Mouse (Mus musculus): ENCODE measurements around the gene Olfr1377. TPM values are rescaled to one million over a fixed set of nuclear protein-coding genes. Genes with fewer than 3 reads are reported as not detected.

Olfr1377 gene
- polyA plus RNA-seq (2015; fragmentation: Nextera tagmentation; extraction: Ambion mirVana), result not detected in 2 replicates

- no peak within 1 kb of the TSS for H3K4me2 ChIP-seq (replicated peaks; ENCODE audit: low read depth, low read length)
- H3K36me3 ChIP-seq (ENCODE audit: insufficient read depth, low read length), result no peaks in the 10 kb centered on the region
- no peaks in the 10 kb centered on the region for H3K9me3 ChIP-seq (ENCODE audit: low read length)
- no peaks in the 10 kb centered on the region for H3K27me3 ChIP-seq (replicated peaks; ENCODE audit: insufficient read depth, low read length)
- H3K4me3 ChIP-seq (ENCODE audit: low read depth, low read length), result no peak within 1 kb of the TSS
- H3K9ac ChIP-seq (replicated peaks; ENCODE audit: low read depth), result no peak within 1 kb of the TSS
- TF ChIP-seq CTCF (IDR thresholded peaks at IDR 0.05) (no peak), EP300 (IDR thresholded peaks at IDR 0.05) (no peak)
- no peak for DNase-seq (ENCODE audit: low spot score)
- H3K4me1 ChIP-seq (ENCODE audit: insufficient read depth, low read depth, low read length), result no peaks in the 10 kb centered on the region
- no peak for ATAC-seq
- 51% methylated on average over 5 of the region's 5 CpGs for WGBS
- no peak within 1 kb of the TSS for H3K27ac ChIP-seq (ENCODE audit: low read length)
These were observed at the start of gene Olfr1377 for GRCm38 (mm10) chr11:50981667-50982066. Olfr1377 (plus strand) TSS chr11:50981967.

- no peaks in the 10 kb centered on the region for H3K4me1 ChIP-seq (ENCODE audit: insufficient read depth, low read depth, low read length)
- H3K27ac ChIP-seq (ENCODE audit: low read length), result no peak overlapping the region
- no peak overlapping the region for H3K4me2 ChIP-seq (replicated peaks; ENCODE audit: low read depth, low read length)
- no peak for TF ChIP-seq CTCF (IDR thresholded peaks at IDR 0.05)
- TF ChIP-seq EP300 (IDR thresholded peaks at IDR 0.05), result no peak
- WGBS, result 78% methylated on average over 1 of the region's 1 CpGs
- DNase-seq (ENCODE audit: low spot score) (no peak), ATAC-seq (no peak)
- no peak overlapping the region for H3K4me3 ChIP-seq (ENCODE audit: low read depth, low read length)
- H3K9ac ChIP-seq (replicated peaks; ENCODE audit: low read depth), result no peak overlapping the region
- no peaks in the 10 kb centered on the region for H3K36me3 ChIP-seq (ENCODE audit: insufficient read depth, low read length)
- H3K27me3 ChIP-seq (replicated peaks; ENCODE audit: insufficient read depth, low read length), result no peaks in the 10 kb centered on the region
- H3K9me3 ChIP-seq (ENCODE audit: low read length), result no peaks in the 10 kb centered on the region
These were observed 49.7 kb upstream of the Olfr1377 start for GRCm38 (mm10) chr11:50932040-50932439.

- H3K9me3 ChIP-seq (ENCODE audit: low read length), result no peaks in the 10 kb centered on the region
- H3K4me3 ChIP-seq (ENCODE audit: low read depth, low read length), result no peak overlapping the region
- no peak overlapping the region for H3K4me2 ChIP-seq (replicated peaks; ENCODE audit: low read depth, low read length)
- no peak overlapping the region for H3K27ac ChIP-seq (ENCODE audit: low read length)
- ATAC-seq (no peak), DNase-seq (ENCODE audit: low spot score) (no peak)
- no peak overlapping the region for H3K9ac ChIP-seq (replicated peaks; ENCODE audit: low read depth)
- WGBS, result 65% methylated on average over 8 of the region's 8 CpGs
- no peaks in the 10 kb centered on the region for H3K4me1 ChIP-seq (ENCODE audit: insufficient read depth, low read depth, low read length)
- no peaks in the 10 kb centered on the region for H3K36me3 ChIP-seq (ENCODE audit: insufficient read depth, low read length)
- no peaks in the 10 kb centered on the region for H3K27me3 ChIP-seq (replicated peaks; ENCODE audit: insufficient read depth, low read length)
- no peak for TF ChIP-seq CTCF (IDR thresholded peaks at IDR 0.05)
- TF ChIP-seq EP300 (IDR thresholded peaks at IDR 0.05), result no peak
These were observed 43.3 kb upstream of the Olfr1377 start for GRCm38 (mm10) chr11:50938435-50938834.

- H3K4me2 ChIP-seq (replicated peaks; ENCODE audit: low read depth, low read length), result no peak overlapping the region
- no peaks in the 10 kb centered on the region for H3K27me3 ChIP-seq (replicated peaks; ENCODE audit: insufficient read depth, low read length)
- 36% methylated on average over 14 of the region's 14 CpGs for WGBS
- no peaks in the 10 kb centered on the region for H3K36me3 ChIP-seq (ENCODE audit: insufficient read depth, low read length)
- H3K27ac ChIP-seq (ENCODE audit: low read length), result no peak overlapping the region
- no peaks in the 10 kb centered on the region for H3K9me3 ChIP-seq (ENCODE audit: low read length)
- H3K4me1 ChIP-seq (ENCODE audit: insufficient read depth, low read depth, low read length), result no peaks in the 10 kb centered on the region
- H3K9ac ChIP-seq (replicated peaks; ENCODE audit: low read depth), result no peak overlapping the region
- ATAC-seq (peak; percentile 47; the same call in 1 of the 2 replicates), DNase-seq (ENCODE audit: low spot score) (peak; percentile 88)
- no peak for TF ChIP-seq EP300 (IDR thresholded peaks at IDR 0.05)
- peak; percentile 96 for TF ChIP-seq CTCF (IDR thresholded peaks at IDR 0.05)
- no peak overlapping the region for H3K4me3 ChIP-seq (ENCODE audit: low read depth, low read length)
These were observed 42.0 kb upstream of the Olfr1377 start for GRCm38 (mm10) chr11:50939621-50940366.

GRCm38 (mm10) chr11:50942386-50942785 lies 39.4 kb upstream of the Olfr1377 start:
- no peak overlapping the region for H3K9ac ChIP-seq (replicated peaks; ENCODE audit: low read depth)
- H3K9me3 ChIP-seq (ENCODE audit: low read length), result no peaks in the 10 kb centered on the region
- no peak for DNase-seq (ENCODE audit: low spot score)
- H3K27me3 ChIP-seq (replicated peaks; ENCODE audit: insufficient read depth, low read length), result no peaks in the 10 kb centered on the region
- no peaks in the 10 kb centered on the region for H3K4me1 ChIP-seq (ENCODE audit: insufficient read depth, low read depth, low read length)
- H3K4me2 ChIP-seq (replicated peaks; ENCODE audit: low read depth, low read length), result no peak overlapping the region
- no peak for TF ChIP-seq EP300 (IDR thresholded peaks at IDR 0.05)
- no peak for TF ChIP-seq CTCF (IDR thresholded peaks at IDR 0.05)
- no peak for ATAC-seq
- no peak overlapping the region for H3K4me3 ChIP-seq (ENCODE audit: low read depth, low read length)
- H3K36me3 ChIP-seq (ENCODE audit: insufficient read depth, low read length), result no peaks in the 10 kb centered on the region
- WGBS, result 65% methylated on average over 12 of the region's 12 CpGs
- no peak overlapping the region for H3K27ac ChIP-seq (ENCODE audit: low read length)

- H3K4me2 ChIP-seq (replicated peaks; ENCODE audit: low read depth, low read length), result no peak within 1 kb of the TSS
- H3K27ac ChIP-seq (ENCODE audit: low read length), result no peak within 1 kb of the TSS
- no peaks in the 10 kb centered on the region for H3K27me3 ChIP-seq (replicated peaks; ENCODE audit: insufficient read depth, low read length)
- WGBS, result 66% methylated on average over 14 of the region's 14 CpGs
- no peaks in the 10 kb centered on the region for H3K4me1 ChIP-seq (ENCODE audit: insufficient read depth, low read depth, low read length)
- no peak within 1 kb of the TSS for H3K4me3 ChIP-seq (ENCODE audit: low read depth, low read length)
- no peaks in the 10 kb centered on the region for H3K36me3 ChIP-seq (ENCODE audit: insufficient read depth, low read length)
- no peak within 1 kb of the TSS for H3K9ac ChIP-seq (replicated peaks; ENCODE audit: low read depth)
- no peak for TF ChIP-seq CTCF (IDR thresholded peaks at IDR 0.05)
- TF ChIP-seq EP300 (IDR thresholded peaks at IDR 0.05), result no peak
- ATAC-seq, result no peak
- no peak for DNase-seq (ENCODE audit: low spot score)
- H3K9me3 ChIP-seq (ENCODE audit: low read length), result no peaks in the 10 kb centered on the region
These were observed 38.3 kb upstream of the Olfr1377 start, which contains the start of gene 4933414I15Rik for GRCm38 (mm10) chr11:50943506-50943905. 4933414I15Rik (minus strand) TSS chr11:50943765.

Data from lung, postnatal 0 days (tissue).